Mouse (Mus musculus) retina, postnatal 1 day (tissue): ENCODE data around the gene Zscan5b.
"Not testable (repeated sequence)": the region's sequence is repeated elsewhere in the genome, so short reads cannot be mapped to it uniquely, and the experiment has no call there.

Experiments
- DNase-seq: peaks from one replicate; pipeline ENCODE4 v3.0.0-alpha.2; 2012

The Zscan5b gene

DNA sequence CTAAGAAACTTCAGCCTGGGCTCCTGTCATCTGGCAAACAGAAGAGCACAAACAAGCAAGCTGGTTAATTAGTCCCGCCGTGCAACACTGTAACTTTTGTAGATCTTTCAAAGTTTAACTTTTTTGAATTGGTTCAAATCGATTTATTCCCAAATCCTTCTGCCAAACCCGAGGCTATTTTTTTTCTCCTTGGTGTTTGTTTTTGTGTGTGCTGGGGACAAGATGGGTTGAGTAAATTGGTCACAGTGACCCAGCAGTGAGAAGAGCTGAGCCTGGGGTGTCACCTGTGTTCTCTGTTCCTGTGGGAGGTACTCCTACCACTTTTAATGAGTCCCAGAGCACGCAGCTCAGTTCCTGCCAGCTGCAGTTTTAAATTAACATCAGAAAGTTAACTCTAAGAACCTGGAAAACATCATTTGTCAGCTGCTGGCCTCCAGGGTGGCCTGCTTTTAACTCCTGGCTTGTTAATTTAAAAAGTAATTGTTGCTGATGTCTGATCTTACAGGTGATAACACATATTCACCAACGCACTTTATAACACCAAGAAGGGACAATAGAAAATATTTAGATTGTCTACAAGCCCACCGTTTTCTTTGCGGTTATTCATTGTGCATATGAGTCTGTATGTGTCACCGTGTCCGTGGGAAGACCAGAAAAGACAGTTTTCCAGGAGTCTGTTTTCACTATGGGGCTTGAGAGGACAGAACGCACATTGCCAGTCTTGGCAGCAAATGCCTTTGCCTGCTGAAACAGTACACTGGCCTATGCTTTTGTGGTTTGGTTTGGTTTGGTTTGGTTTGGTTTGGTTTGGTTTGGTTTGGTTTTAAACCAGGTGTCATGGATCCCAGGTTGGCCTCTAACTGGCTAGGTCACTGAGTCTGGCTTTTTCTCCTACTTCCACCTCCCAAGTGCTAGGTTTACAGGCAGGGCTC, 22.5 kb downstream of the Zscan5b start:
- no peak for DNase-seq

DNA sequence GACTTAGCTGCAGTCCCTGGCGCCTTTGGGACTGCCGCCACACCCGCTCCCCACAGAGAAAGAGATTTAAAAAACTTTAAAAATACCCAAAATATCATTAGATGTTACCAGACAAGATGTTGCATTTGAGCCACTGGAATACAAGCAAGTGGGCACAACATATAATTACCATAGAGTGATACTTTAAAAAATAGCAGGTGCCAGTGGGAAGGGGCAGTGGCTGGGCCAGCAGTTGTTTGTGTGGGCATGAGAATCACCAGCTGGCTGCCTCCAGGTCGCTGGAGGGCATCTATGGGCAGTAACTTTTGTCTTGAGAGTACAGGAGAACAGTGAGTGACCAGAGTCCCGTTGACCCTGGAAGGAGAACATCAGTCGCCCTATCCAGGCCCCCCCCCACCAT, 30.3 kb downstream of the Zscan5b start, which contains the start of gene Epp13:
TSS of gene Epp13 (plus strand) at position 301 of the 400 bp plus-strand sequence.
- DNase-seq: no peak

- no peak for DNase-seq
Observed at GRCm38 (mm10) chr7:6254451-6254850, 32.4 kb downstream of the Zscan5b start.

- no peak for DNase-seq
Observed at GRCm38 (mm10) chr7:6257386-6257785, 35.3 kb downstream of the Zscan5b start.

- DNase-seq: no peak
Observed at GRCm38 (mm10) chr7:6258232-6259220, 36.4 kb downstream of the Zscan5b start.

GRCm38 (mm10) chr7:6260004-6260403, 37.9 kb downstream of the Zscan5b start:
- DNase-seq: not testable (repeated sequence)

DNA sequence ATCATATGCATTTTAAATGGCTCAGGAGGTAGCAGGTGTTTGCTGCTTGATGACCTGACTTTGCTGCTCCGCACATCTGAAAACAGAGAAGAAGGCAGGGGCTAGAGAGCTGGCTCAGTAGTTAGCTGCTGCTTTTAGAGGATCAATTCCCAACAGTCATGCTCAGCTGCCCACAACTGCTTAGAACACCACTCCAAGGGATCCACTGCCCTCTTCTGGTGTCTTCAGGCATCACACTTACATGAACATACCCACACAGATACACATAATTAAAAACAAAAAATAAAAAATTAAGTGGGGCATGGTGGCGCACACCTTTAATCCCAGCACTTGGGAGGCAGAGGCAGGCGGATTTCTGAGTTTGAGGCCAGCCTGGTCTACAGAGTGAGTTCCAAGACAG, 40.0 kb downstream of the Zscan5b start:
- DNase-seq: no peak

- DNase-seq: no peak
Observed at GRCm38 (mm10) chr7:6262984-6263383, 40.9 kb downstream of the Zscan5b start.

GRCm38 (mm10) chr7:6265695-6266094, 43.6 kb downstream of the Zscan5b start:
- peak; percentile 46 for DNase-seq

DNA sequence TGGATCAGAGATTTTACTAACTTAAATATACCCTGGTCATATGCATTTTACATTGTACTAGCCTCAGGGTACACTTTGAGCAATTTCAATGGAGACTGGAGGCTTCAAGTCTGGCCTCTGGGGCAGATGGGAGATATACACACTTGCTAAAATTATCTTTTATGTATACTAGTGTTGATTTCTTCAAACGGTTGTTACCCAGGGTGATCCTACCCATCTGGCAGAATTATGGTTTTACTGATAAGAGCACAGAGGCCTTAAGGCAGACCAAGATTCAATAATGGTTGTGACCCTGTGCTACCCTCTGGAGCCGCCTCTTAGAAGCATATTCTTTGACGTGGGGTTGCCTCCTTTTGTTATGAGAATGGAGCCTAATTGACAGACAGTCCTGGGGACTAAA, 55.8 kb downstream of the Zscan5b start:
- DNase-seq: no peak

DNA sequence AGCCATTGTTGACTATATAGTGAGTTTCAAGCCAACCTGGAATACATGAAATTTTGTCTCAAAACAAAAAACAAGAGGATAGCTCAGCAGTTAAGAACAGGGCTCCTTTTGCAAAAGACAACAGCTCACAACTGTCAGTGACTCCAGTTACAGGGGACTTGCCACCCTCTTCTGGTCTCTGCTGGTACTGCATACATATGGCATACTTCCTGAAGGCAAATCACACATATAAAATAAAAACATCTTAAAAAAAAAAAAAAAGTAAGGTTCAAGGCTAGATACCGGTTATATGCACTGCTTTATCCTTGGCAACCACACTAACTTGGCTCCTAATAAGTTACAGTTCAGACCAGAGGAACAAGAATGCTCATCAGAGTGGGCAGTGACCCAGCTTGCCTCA, 60.7 kb downstream of the Zscan5b start:
- peak; percentile 87 for DNase-seq

- peak; percentile 93 for DNase-seq
Observed at GRCm38 (mm10) chr7:6283451-6284075, 61.5 kb downstream of the Zscan5b start.

GRCm38 (mm10) chr7:6284442-6285012, 62.4 kb downstream of the Zscan5b start:
- no peak for DNase-seq

GRCm38 (mm10) chr7:6285366-6285765, 63.3 kb downstream of the Zscan5b start:
- DNase-seq: no peak

DNA sequence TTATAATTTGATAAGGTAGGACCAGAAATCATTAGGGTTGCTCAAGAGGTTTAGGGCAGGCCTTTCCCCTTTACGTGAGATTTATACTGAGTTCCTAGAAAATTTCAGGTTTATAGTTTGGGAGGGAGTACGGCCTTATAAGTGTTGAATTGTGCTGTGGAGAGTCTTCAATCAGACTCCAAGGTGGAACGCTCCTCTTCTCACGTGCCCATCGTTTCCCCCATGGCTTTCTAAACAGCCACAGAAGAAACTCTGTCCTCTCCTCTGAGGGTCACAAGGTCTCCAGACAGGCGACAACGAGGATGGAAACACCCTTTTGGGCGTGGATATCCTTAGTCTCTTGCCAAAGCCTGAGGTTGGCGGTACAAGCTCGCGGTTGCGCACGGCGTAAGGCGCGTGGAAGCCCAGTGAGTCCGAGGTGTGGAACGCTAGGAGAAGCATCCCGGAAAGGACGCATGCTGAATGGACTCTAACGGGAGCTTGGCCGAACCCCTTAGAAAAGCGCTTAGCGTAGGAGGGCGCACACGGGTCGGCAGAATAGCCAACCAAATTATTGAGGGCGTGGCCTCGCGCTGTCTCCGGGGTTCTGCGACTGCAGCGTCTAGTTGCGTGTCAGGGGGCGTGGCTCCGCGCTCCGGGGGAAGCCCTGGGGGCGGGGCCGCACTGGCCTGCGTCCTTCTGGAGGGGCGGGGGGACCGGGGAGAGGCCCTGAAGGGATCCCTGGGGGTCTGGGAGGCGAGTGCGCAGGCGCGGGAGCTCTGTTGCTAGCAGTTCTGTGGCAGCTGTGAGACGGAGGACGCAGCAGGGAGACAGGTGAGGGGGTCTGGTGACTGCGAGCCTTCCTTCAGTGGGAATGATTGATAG, 64.0 kb downstream of the Zscan5b start, which contains the start of gene Zfp667:
TSS of gene Zfp667 (plus strand) at position 738 of the 864 bp plus-strand sequence.
- DNase-seq: peak; percentile 98

DNA sequence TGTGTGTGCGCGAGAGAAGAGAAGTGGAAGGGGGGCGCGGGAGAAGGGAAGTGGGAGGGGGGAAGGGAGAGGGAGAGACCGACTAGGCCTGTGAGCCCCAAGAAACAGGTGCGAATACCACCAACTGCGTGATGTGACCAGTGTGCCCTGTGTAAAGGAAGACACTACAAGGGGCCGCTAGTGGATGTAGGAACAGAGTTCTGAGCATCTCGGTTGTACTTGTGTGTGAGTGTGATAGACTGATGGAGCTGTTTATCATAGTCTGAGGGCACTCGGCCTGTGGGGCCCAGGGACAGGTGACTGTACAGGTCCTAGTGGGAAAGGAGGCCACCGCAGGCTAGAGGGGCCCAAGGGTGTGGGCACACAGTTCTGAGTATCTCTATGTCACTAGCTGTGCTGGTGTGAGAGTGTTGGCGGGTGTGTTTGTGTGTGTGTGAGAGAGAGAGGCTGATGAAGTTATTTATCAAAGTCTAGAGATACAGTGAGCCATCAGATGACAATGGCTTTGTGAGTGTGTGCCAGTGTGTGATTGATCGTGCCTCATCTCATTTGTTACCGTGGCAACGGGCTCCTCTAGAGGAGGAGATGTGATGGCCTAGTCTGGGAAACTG, 64.9 kb downstream of the Zscan5b start:
- DNase-seq: peak; percentile 48
